Mouse (Mus musculus) inflammation-experienced regulatory T-cells, adult 6 months (primary cell): ENCODE data around the gene Frmd8. TPM values are rescaled to one million over a fixed set of nuclear protein-coding genes. Genes with fewer than 3 reads are reported as not detected.
"Not testable (repeated sequence)": the region's sequence is repeated elsewhere in the genome, so short reads cannot be mapped to it uniquely, and the experiment has no call there.

Experiments used
- ATAC-seq: one replicate; pipeline ENCODE4 v1.8.0; 2017
- polyA plus RNA-seq, 3 experiments: library from polyadenylated mRNA; unstranded; fragments of 100-300 nt; shearing (Covaris generic); gene quantifications; one replicate each; pipeline ENCODE4 v1.2.1; 2017

Gene Frmd8
- polyA plus RNA-seq, 3 experiments from 2014 or later = 57.3 to 71.3 (median 60.1) TPM

GRCm38 (mm10) chr19:5824043-5824825, 50.8 kb downstream of the Frmd8 start:
- ATAC-seq = no peak

GRCm38 (mm10) chr19:5823266-5823839, 51.7 kb downstream of the Frmd8 start:
- ATAC-seq = no peak

DNA sequence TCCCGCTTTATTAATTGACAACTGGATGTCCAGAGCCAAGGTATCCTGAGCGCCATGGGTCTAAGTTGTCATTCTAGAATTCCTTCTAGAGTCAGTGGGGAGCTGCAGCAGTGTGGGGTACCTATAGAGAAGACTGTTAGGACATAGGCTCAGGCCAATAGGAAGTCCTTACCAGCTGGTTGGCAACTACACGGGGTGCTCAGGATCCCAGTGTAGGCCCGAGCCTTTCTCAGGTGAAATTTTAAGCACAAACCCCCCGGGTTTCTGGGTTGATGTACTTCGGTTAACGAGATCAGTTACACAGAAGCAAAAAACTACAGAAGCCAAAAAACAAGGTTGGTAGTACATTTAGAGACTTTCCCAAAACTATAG, 52.3 kb downstream of the Frmd8 start:
- no peak for ATAC-seq

- no peak for ATAC-seq
Measured at GRCm38 (mm10) chr19:5822174-5822833, 52.8 kb downstream of the Frmd8 start.

DNA sequence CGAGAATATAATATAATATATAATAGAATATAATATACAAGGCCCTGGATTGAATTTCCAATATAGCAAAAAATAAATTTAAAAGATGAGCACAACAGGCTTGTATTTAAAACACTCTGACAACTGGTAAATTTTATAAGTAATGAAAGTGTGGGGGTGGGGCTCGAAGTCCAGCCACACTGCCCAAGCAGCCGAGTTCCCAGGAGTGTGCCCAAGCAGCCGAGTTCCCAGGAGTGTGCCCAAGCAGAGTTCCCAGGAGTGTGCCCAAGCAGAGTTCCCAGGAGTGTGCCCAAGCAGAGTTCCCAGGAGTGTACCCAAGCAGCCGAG, 53.3 kb downstream of the Frmd8 start:
- ATAC-seq = no peak

DNA sequence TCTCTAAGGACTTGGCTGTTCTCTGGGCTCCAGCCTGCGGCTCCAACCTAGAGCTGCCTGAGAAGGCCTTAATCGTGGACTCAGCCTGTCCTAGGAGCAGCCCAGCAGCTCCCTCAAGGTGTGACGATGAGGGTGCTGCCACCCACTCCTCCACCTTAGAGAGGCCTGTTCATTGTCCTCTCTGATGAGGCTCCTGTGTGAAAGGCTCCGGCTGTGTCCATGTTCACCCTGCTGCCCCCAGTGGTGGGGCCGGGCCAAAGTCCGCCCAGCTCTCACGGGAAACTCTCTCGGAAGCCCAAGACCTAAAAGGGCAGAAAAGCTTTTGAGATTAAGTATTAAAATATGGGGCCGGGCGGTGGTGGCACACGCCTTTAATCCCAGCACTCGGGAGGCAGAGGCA, 55.5 kb downstream of the Frmd8 start:
- ATAC-seq = no peak

DNA sequence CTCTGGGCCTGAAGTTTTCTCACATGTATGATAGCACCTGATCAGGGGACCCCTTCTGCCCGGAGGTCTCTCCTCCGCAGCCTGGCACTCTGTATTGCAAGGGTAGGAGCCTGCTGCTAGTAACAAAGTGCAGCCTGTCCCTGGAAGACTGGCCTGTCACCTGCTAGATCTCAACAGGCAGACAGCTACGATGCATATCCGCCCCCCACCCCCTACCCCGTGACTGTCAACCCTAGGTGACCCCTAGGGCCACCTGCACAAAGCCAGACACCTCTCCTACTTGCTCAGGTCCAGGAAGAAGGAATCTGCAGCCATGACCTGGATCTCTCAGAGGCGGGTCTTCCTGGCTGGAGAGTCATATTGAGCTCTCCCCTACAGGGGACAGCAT, 56.5 kb downstream of the Frmd8 start:
- ATAC-seq = no peak

DNA sequence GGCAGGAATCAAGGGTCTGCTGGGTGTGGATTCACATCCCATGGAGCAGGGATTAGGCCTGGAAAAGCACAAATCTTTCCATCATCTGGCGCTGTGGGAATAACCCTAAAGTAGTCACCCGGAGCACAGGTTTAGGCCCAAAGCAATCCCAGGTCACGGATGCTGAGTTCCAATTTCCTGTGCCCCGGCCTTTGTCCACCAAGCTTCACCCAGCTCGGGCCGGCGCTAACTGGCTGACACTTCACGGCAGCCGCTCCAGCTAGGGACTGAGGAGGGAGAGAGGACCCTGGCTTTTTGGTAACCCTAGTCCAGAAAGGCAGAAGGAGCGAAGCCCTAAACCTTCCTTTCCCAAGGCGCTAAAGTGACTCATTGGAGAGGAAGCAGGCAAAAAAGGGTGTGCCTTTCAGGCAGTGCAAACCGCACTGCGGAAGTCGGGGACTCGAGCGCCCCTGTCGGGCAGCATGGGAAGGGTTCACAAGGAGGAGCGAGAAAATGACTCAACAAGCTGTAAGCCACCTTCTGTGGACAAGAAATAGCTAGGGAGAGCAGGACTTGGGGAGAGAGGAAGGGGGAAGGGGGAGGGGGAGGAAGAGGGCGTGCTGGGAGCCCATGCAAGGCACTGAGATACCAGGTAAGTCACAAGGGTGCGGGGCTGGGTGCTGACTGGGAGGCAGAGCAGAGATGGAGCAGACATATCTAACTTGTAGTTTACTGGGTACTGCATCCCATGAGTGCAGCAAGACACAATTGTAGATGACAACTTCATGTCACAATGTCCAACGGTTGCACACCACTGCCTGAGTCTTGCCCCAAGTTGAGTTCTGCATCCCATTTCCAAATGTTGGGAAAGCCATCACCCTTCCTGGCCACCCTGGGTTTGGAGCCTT, 57.1 kb downstream of the Frmd8 start:
- ATAC-seq = peak; percentile 73

GRCm38 (mm10) chr19:5815928-5816327, 59.1 kb downstream of the Frmd8 start:
- peak; percentile 93 for ATAC-seq

DNA sequence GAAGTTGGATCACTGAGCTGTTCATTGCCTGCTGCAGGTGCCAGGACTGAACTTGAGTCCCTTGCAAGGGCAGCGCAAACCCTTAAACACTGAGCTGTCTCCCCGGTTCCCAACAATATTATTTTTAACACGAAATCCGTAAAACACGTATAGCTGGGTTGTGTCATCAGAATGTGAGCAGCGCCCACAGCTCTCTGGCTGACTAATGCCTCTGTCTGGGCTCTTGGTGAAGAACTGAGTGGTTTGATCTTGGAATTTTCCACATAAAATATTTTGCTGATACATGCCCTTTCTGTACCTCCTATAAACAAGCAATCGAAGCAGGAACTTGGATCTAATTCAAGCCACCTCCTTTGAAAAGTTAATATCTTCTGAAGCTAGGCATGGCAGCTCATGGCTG, 60.1 kb downstream of the Frmd8 start:
- no peak for ATAC-seq

GRCm38 (mm10) chr19:5814048-5814447, 61.0 kb downstream of the Frmd8 start:
- ATAC-seq = not testable (repeated sequence)

- no peak for ATAC-seq
Measured at GRCm38 (mm10) chr19:5813567-5813966, 61.5 kb downstream of the Frmd8 start.

- no peak for ATAC-seq
Measured at GRCm38 (mm10) chr19:5811771-5812504, 63.1 kb downstream of the Frmd8 start.

GRCm38 (mm10) chr19:5810840-5811563, 64.1 kb downstream of the Frmd8 start:
- ATAC-seq = no peak

DNA sequence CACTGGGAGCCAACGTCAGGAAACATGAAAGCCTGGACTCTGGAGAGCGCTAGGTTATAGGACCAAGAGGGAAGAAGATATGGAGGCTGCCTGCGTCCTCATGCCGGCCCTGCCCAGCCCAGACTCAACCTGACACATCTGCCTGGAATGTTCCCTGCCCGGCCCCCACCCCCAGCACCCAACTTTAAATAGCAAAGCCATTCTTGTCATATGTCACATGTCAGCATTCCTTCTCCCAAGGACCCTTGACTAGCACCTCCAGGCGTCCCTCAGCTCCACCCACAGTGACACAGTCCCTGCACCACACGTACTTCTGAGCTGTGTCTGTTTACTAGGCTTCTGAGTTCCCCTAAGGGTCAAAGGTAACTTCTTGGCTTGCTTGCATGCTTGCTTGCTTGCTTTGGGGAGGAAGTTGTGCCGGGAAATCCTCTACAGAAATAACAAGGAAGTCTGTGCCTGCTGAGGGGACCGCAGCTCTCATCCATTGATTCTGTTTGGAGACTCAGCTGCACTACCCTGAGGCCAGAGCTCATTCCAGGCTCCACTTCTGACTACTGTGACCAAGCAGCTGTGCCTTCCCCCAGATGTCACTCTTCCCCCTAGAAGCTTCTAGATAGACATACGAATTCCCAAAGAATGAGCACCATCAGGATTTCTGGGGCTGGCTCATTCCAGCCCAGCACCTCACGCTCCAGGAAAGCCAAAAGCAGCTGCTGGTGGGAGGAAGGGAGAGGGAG, 64.8 kb downstream of the Frmd8 start:
- no peak for ATAC-seq

DNA sequence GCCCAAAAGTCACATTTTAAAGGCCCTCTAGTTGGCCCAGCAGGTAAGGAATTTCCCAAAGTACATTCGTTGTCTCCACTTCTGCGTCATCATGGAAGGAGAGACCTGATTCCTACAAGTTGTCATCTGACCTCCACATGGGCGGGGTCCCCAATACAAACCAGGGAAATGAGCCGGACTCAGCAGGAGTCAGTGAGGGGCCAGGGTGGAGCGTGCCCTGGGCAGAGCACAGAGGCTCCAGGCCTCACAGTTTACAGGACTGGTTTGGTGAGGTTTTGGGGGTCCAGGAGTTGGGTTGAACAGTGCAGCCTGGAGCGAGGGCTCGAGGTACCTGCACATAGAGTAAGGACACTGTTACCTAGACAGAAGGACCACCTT, 65.4 kb downstream of the Frmd8 start:
- ATAC-seq = no peak

DNA sequence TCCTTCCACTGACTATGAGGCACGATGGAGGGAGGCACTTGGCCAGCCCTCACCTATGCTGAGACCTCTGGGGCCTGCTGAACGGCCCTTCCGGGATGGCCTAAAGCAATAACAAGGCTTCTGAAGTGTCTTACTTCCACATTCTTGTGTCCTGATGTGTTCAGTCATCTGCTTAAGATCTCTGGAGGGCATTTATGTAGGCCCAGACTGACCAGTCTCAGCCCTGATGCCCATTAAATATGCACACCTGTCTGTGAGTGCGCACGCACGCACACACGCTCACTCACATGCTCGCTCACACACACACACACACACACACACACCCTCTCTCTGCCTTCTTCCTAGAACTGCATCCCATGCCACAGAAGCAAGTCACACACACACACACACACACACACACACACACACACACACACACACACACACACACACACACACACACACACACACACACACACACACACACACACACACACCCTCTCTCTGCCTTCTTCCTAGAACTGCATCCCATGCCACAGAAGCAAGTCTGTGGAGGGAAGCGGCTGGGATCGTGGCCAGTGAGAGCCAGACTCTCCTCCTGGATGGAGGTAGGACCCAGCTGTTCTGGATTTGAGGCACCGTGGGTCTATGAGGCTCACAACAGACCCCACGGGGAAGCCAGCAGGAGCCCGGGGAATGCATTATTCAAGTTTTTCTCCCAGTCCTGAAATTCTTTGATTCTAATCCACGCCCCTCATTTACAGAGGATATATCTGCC, 65.9 kb downstream of the Frmd8 start:
- ATAC-seq = no peak

DNA sequence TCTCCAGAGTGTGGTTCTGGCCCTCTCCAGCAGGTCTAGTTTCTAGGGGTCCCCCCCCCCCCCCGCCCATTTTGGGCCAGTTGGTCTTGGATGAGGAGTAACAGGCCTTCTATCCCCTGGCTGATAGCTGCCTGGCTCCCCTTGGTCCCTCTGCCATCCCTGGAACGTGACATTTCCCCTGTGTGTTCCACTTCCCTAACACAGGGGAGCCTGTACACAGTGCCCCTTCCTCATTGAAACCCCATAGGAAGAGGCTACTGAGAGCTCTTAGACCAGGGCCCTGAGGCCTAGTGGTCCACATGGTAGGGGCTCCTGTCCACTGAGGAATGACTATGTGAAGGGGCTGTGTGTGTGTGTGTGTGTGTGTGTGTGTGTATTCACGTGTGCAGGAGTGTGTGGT, 67.3 kb downstream of the Frmd8 start:
- ATAC-seq = no peak

DNA sequence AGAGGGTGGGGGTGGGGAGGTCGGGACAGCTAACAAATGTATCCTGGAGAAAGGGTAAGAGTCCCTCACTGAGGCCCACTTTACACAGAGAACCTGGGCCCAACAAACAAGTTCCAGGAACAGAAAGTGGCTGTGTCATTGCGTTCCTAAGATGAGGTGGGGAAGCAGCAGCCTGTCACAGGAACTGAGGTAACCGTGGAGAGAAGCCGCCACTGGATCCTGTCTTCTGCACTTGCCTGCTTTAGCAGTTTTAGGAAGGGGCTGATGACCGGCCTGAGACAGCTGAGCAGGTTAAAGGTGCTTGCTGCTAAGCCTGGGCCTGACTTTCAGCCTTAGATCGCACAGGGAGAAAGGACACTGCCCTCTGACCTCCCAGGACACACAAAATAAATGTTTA, 68.3 kb downstream of the Frmd8 start:
- ATAC-seq = no peak
